Mouse (Mus musculus) brain, embryonic 14.5 days (tissue): ENCODE data around the gene Cgref1.

Experiments used
- CTCF ChIP-seq: fragments of 200-500 bp; IDR thresholded peaks from 2 replicates; pipeline ENCODE4 v1.5.1; 2012; ENCODE audit warnings: inconsistent platforms, mild to moderate bottlenecking, moderate library complexity, borderline replicate concordance; ENCODE audit not compliant: insufficient read depth, insufficient read length; ENCODE audit errors: extremely low read depth
- POLR2A ChIP-seq: fragments of 200-500 bp; IDR thresholded peaks from 2 replicates; pipeline ENCODE4 v1.6.1; 2012; ENCODE audit warnings: mild to moderate bottlenecking, inconsistent platforms, borderline replicate concordance; ENCODE audit not compliant: poor library complexity, insufficient read depth, insufficient read length, severe bottlenecking; ENCODE audit errors: extremely low read depth

DNA sequence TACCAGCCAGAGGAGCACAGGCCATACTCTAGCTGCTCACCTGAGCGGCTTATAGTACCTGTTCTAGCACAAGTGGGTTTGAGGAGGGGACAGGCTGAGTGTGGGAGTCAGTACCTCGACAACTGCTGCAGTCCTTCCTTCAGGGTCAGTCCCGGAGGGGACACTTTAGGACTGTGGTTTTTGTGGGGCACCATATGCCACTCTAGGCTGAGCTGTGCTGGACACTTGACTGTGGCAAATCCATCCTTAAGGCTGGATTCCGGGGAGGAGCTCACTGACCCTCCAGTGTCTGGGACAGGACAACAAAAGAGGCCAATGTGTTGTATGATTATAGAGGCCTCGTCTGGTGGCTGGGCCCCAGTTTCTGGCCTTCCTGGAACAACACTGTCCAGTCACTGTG, 7.2 kb upstream of the Cgref1 start:
- TF ChIP-seq POLR2A (no peak), CTCF (no peak)
